Mouse (Mus musculus) C2C12 (cell line): ENCODE results near the gene Mndal. TPM values are rescaled to one million over a fixed set of nuclear protein-coding genes. Genes with fewer than 3 reads are reported as not detected.
"Not testable (repeated sequence)": the region's sequence is repeated elsewhere in the genome, so short reads cannot be mapped to it uniquely, and the experiment has no call there.

Experiments
- H3K27me3 ChIP-seq: one replicate; pipeline ENCODE4 v1.6.1; 2011; ENCODE audit not compliant: control insufficient read depth, insufficient read depth, insufficient read length
- H3K36me3 ChIP-seq: one replicate; pipeline ENCODE4 v1.6.1; 2011; ENCODE audit not compliant: control insufficient read depth, insufficient read depth
- H3K4me3 ChIP-seq: one replicate; pipeline ENCODE4 v1.5.1; 2011; ENCODE audit warnings: mild to moderate bottlenecking, control low read depth; ENCODE audit not compliant: poor library complexity, insufficient read depth, severe bottlenecking
- H3K79me2 ChIP-seq: one replicate; pipeline ENCODE4 v1.6.1; 2011; ENCODE audit not compliant: control insufficient read depth, insufficient read depth
- H3K79me3 ChIP-seq: one replicate; pipeline ENCODE4 v1.6.1; 2011; ENCODE audit warnings: low read depth, control low read depth
- H3ac ChIP-seq: one replicate; pipeline ENCODE3; 2011; ENCODE audit warnings: low read depth; ENCODE audit not compliant: control insufficient read depth, insufficient read length
- CEBPB ChIP-seq: IDR thresholded peaks from one replicate; pipeline ENCODE4 v1.6.1; 2011; ENCODE audit warnings: low read depth, mild to moderate bottlenecking, control low read depth, moderate library complexity
- CTCF ChIP-seq: IDR thresholded peaks from one replicate; pipeline ENCODE4 v1.5.1; 2011; ENCODE audit not compliant: control insufficient read depth, insufficient read depth, insufficient read length
- FOSL1 ChIP-seq: IDR thresholded peaks from one replicate; pipeline ENCODE4 v1.8.0; 2011; ENCODE audit warnings: mild to moderate bottlenecking, low read length; ENCODE audit not compliant: poor library complexity, insufficient read depth, severe bottlenecking
- MAX ChIP-seq: IDR thresholded peaks from one replicate; pipeline ENCODE4 v1.6.1; 2011; ENCODE audit warnings: mild to moderate bottlenecking, control low read depth
- MYOD1 ChIP-seq: IDR thresholded peaks from one replicate; pipeline ENCODE4 v1.6.1; 2011; ENCODE audit warnings: low read depth; ENCODE audit not compliant: control insufficient read depth, insufficient read length
- MYOG ChIP-seq: IDR thresholded peaks from one replicate; pipeline ENCODE4 v1.6.1; 2011; ENCODE audit not compliant: control insufficient read depth, insufficient read length; ENCODE audit errors: extremely low read depth
- USF1 ChIP-seq: IDR thresholded peaks from one replicate; pipeline ENCODE4 v1.6.1; 2011; ENCODE audit warnings: low read depth, mild to moderate bottlenecking, control low read depth, moderate library complexity
- polyA plus RNA-seq: library from polyadenylated mRNA; unstranded; fragments of >200 nt; fragmentation: generic; extraction: Trizol; gene quantifications from one replicate; pipeline ENCODE4 v1.2.1, GENCODE M21; 2012; ENCODE audit warnings: missing spikeins

Mndal gene
- polyA plus RNA-seq, 1 experiment = 0.92 TPM

DNA sequence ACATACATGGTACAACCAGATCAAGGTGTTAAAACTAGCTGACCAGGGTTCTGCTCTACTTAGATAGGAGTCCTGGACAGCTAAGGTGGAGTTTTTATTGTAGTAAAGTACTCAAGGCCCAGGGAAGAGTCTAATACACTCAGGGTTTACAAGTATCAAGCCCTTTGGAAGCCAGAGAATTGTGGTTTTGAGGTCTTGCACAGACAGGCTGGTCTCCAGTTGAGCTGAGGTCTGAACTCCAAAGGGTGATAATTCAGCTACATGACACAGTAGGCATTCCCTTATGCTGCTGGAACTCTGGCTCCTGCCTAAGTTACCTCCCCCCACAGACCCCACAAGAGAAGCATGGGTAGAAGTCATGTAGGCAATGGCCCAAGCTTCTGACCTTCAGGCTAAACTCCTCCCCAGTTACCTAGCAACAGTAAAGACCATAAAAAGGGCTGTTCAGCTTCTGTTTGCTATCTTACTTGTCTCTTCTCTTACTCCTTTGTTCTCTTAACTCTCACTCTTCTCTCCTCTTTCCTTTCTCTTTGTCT is 29.0 kb downstream of the Mndal start:
- not testable (repeated sequence) for H3K27me3 ChIP-seq, H3K4me3 ChIP-seq, H3ac ChIP-seq, H3K79me3 ChIP-seq, H3K36me3 ChIP-seq
- TF ChIP-seq FOSL1 = peak; percentile 0
- H3K79me2 ChIP-seq = peaks cover 27% of the 10 kb centered on the region

GRCm38 (mm10) chr1:173912548-173913255 is 29.6 kb downstream of the Mndal start, which contains the start of gene Ifi211:
TSS of gene Ifi211 (minus strand) at chr1:173913046.
- H3ac ChIP-seq, H3K79me3 ChIP-seq, H3K27me3 ChIP-seq, H3K36me3 ChIP-seq: not testable (repeated sequence)
- TF ChIP-seq CEBPB (peak; percentile 44), FOSL1 (peak; percentile 31)
- H3K4me3 ChIP-seq = peak within 1 kb of the TSS; percentile 30
- peaks cover 27% of the 10 kb centered on the region for H3K79me2 ChIP-seq

GRCm38 (mm10) chr1:173911808-173912464 is 30.4 kb downstream of the Mndal start:
- Histone ChIP-seq H3ac (no peak overlapping the region), H3K27me3 (no peaks in the 10 kb centered on the region), H3K79me3 (peaks cover 3% of the 10 kb centered on the region), H3K4me3 (peak overlapping the region; percentile 30), H3K79me2 (peaks cover 27% of the 10 kb centered on the region), H3K36me3 (no peaks in the 10 kb centered on the region)
- no peak for TF ChIP-seq MYOG
- no peak for TF ChIP-seq USF1
- TF ChIP-seq FOSL1 = no peak
- no peak for TF ChIP-seq MAX
- TF ChIP-seq CTCF = no peak
- TF ChIP-seq CEBPB = no peak
- no peak for TF ChIP-seq MYOD1

GRCm38 (mm10) chr1:173908390-173908789 is 33.9 kb downstream of the Mndal start:
- peaks cover 27% of the 10 kb centered on the region for H3K79me2 ChIP-seq
- not testable (repeated sequence) for H3K36me3 ChIP-seq, H3K27me3 ChIP-seq, H3ac ChIP-seq, H3K79me3 ChIP-seq, H3K4me3 ChIP-seq

- not testable (repeated sequence) for H3K4me3 ChIP-seq, H3K27me3 ChIP-seq, H3K79me3 ChIP-seq, H3K36me3 ChIP-seq, H3ac ChIP-seq
- H3K79me2 ChIP-seq = peaks cover 12% of the 10 kb centered on the region
Observed at GRCm38 (mm10) chr1:173905885-173906284, 36.4 kb downstream of the Mndal start.

GRCm38 (mm10) chr1:173889741-173890140 is 52.5 kb downstream of the Mndal start:
- H3K27me3 ChIP-seq, H3K79me3 ChIP-seq, H3K4me3 ChIP-seq, H3K79me2 ChIP-seq, H3K36me3 ChIP-seq, H3ac ChIP-seq: not testable (repeated sequence)

DNA sequence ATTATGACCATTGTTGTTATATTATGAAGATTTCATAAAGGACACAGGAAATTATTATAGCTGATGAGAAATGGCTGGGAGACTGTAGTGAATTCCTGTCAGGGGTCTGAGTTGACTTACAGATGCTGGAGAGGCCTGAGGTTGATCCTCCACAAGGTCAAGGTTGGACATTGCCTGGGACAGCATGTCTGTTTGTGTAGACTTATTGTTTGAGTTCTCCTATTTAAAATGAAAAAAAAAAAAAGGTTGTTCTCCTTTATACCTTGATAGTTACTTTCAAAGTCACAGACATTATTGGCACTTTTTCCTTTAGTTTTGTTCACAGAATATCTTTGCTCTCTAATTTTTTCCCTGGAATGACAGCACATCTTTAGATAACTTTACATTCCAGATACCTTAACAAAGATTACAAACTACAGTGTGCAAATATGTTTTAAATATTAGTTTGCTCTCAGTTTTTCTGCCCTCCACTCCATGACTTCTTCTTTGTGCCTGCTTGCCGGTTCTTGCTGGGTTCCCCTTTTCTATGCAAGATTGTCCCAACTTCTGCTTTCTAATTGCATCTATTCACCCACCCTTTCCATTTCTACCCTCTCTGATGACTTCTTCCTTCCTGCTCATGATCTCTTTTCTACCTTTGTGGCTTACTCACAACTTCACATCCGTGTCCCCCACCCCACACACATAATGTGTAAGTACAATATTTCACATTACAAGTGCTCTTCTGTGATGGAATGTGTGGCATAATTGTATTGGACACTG is 55.1 kb downstream of the Mndal start:
- H3K79me3 ChIP-seq, H3ac ChIP-seq, H3K36me3 ChIP-seq, H3K27me3 ChIP-seq, H3K79me2 ChIP-seq, H3K4me3 ChIP-seq: not testable (repeated sequence)
